Mouse (Mus musculus): ENCODE measurements at regions not wholly inside any gene's neighbourhood (a gene's known extent, or its start where the extent isn't known, plus 50 kb on each side); places are given as distances from the start of the nearest gene placed in this dataset.

- ATAC-seq (replicated peaks; ENCODE audit: poor library complexity, severe bottlenecking): no peak
These were observed 289.5 kb downstream of the Slc22a22 start for GRCm38 (mm10) chr15:57187840-57188457.

- no peak for ATAC-seq (replicated peaks; ENCODE audit: poor library complexity, severe bottlenecking)
These were observed 298.3 kb downstream of the Slc22a22 start for GRCm38 (mm10) chr15:57179138-57179537.

GRCm38 (mm10) chr15:57172723-57173122 is 304.7 kb downstream of the Slc22a22 start:
- no peak for ATAC-seq (replicated peaks; ENCODE audit: poor library complexity, severe bottlenecking)

- no peak for ATAC-seq (replicated peaks; ENCODE audit: poor library complexity, severe bottlenecking)
These were observed 314.8 kb downstream of the Slc22a22 start for GRCm38 (mm10) chr15:57162401-57163343.

- ATAC-seq (replicated peaks; ENCODE audit: poor library complexity, severe bottlenecking): no peak
These were observed 337.2 kb downstream of the Slc22a22 start for GRCm38 (mm10) chr15:57140130-57140750.

- no peak for ATAC-seq (replicated peaks; ENCODE audit: poor library complexity, severe bottlenecking)
These were observed 372.7 kb downstream of the Slc22a22 start for GRCm38 (mm10) chr15:57104711-57105110.

GRCm38 (mm10) chr15:57097309-57097708 is 380.1 kb downstream of the Slc22a22 start:
- no peak for ATAC-seq (replicated peaks; ENCODE audit: poor library complexity, severe bottlenecking)

- no peak for ATAC-seq (replicated peaks; ENCODE audit: poor library complexity, severe bottlenecking)
These were observed 397.6 kb downstream of the Slc22a22 start for GRCm38 (mm10) chr15:57079806-57080205.

- no peak for ATAC-seq (replicated peaks; ENCODE audit: poor library complexity, severe bottlenecking)
These were observed 403.6 kb downstream of the Slc22a22 start for GRCm38 (mm10) chr15:57073776-57074175.

GRCm38 (mm10) chr15:57061502-57061901 is 415.9 kb downstream of the Slc22a22 start:
- ATAC-seq (replicated peaks; ENCODE audit: poor library complexity, severe bottlenecking): no peak

- no peak for ATAC-seq (replicated peaks; ENCODE audit: poor library complexity, severe bottlenecking)
These were observed 417.8 kb downstream of the Slc22a22 start for GRCm38 (mm10) chr15:57059550-57060195.

- no peak for ATAC-seq (replicated peaks; ENCODE audit: poor library complexity, severe bottlenecking)
These were observed 425.1 kb downstream of the Slc22a22 start for GRCm38 (mm10) chr15:57052287-57052686.

GRCm38 (mm10) chr15:57036806-57037566 is 440.4 kb downstream of the Slc22a22 start:
- ATAC-seq (replicated peaks; ENCODE audit: poor library complexity, severe bottlenecking): peak; percentile 42; the same call in 1 of the 2 replicates

- no peak for ATAC-seq (replicated peaks; ENCODE audit: poor library complexity, severe bottlenecking)
These were observed 444.4 kb downstream of the Slc22a22 start for GRCm38 (mm10) chr15:57033012-57033411.

Data from granulocyte monocyte progenitor cell, adult 5-6 weeks (primary cell).